Mouse (Mus musculus) layer of hippocampus, adult 18-20 months (tissue): ENCODE measurements around the gene Wdr83os. TPM values are rescaled to one million over a fixed set of nuclear protein-coding genes. Genes with fewer than 3 reads are reported as not detected.
A peak's percentile ranks its signal among the peaks of the same experiment; 100 is the strongest.
"Not testable (repeated sequence)": the region's sequence is repeated elsewhere in the genome, so short reads cannot be mapped to it uniquely, and the experiment has no call there.

ENCODE experiments used
- DNase-seq, 2 experiments: peaks; one replicate each; pipeline ENCODE4 v3.0.0; 2022; ENCODE audit warnings: low spot score in 2 of 2
- total RNA-seq, 2 experiments: library from RNA; stranded (reverse); gene quantifications; 2 replicates each; pipeline ENCODE4 v1.2.3; 2021

Wdr83os gene
- total RNA-seq, 2 experiments from 2014 or later, result 60.9 to 65.6 TPM

DNA sequence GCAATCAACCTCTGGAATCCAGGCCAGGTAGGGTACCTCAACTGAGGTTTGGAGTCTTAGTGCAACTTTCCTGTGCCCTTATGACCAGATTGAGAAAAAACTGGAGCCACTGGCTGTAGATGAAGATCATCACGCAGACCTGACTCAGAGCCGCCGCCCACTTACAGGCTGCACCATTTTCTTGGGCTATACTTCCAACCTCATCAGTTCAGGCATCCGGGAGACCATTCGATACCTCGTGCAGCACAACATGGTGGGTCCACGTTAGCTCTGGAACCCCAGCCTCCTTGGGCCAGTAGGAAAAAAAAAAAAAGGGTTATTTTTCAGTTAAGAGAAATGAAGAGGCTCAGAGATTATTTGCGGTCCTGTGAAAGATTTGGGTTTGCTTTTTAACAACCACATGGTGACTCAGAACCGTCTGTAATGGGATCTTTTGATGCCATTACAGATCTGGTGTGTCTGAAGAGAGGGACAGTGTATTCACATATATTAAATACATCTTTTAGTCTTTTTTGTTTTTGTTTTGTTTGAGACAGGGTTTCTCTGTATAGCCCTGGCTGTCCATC lies 8.1 kb upstream of the Wdr83os start:
- no peak for DNase-seq

DNA sequence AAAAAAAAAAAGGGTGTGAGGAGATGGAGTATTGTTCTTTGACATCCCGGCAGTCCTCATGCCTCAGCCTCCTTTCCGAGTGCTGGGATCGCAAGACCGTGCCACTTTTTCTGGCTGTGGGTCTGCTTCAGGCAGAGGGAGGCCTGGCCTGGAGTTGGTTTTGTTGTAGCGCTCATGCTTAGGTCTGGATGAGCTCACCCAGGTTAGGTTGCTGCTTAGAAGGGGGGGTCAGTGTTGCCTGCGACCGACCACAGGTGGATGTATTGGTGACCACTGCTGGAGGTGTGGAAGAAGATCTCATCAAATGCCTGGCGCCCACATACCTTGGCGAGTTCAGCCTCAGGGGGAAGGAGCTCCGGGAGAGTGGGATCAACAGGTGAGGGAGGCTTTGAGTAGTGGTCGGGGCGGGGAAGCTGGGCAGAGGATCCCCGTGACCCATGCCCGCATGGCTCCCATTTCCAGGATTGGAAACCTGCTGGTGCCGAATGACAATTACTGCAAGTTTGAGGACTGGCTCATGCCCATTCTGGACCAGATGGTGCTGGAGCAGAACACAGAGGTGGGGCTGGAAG lies 7.4 kb upstream of the Wdr83os start:
- no peak for DNase-seq

DNA sequence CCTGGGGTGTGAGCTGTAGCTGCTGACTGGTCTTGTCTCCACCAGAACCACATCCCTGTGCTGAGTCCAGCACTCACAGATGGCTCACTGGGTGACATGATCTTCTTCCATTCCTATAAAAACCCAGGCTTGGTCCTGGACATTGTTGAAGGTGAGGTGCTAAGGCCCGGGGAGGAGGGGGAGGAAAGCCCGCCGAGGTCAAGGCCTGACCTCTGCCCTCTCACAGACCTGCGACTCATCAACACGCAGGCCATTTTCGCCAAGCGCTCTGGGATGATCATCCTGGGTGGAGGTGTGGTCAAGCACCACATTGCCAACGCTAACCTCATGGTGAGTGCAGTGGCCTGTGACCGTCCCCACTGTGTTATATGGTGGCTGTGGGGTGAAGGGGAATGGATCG lies 6.4 kb upstream of the Wdr83os start:
- DNase-seq, result no peak

DNA sequence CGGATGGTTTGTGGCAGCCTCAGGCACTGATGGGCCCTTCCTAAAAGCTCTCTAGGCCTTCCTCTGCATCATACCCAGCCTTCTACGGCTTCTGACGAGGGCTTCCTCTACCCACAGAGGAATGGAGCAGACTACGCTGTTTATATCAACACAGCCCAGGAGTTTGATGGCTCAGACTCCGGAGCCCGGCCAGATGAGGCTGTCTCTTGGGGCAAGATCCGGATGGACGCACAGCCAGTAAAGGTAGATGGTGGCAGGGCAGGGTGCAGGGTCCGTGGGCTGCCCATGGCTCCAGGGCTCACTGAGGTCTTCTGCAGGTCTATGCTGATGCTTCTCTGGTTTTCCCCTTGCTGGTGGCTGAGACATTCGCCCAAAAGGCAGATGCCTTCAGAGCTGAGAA lies 5.9 kb upstream of the Wdr83os start:
- no peak for DNase-seq

DNA sequence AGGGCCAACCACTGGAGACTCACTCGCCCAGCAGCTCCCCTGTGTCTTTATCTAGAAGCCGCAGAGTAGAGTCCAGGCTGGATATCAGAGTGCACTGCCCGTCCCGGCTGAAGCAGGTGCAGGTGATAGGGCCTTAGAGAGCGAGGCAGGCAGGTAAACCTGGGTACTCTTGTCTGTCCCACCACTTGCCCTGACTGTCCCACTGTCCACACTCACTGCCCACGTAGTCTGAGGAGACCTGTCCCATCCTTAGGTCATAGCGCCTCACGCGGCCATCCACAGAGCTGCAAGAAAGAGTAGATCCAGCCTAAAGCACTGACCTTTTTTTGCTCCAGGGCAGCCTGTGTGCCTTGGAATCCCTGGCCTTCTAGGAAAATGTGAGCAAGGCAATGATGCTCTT lies 4.5 kb upstream of the Wdr83os start:
- DNase-seq, result no peak

- DNase-seq, result peak; percentile 75 to 91
Observed at GRCm38 (mm10) chr8:85076993-85077392, 3.5 kb upstream of the Wdr83os start.

DNA sequence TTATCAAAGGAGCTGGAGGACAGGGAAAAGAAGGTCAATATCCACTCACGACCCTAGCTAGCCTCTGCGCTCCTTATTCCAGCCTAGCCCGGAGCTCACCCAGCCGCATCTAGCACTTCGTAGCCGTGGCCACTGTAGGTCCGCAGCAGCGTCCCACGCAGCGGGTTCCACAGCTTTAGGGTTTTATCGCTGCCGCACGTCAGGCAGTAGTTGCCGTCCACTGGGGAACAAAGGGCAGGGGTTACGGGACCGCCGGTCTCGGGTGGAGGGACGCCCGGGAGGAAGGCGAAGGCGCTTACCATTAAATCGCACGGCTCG lies 367 bp upstream of the Wdr83os start:
- no peak for DNase-seq

- no peak for DNase-seq
Observed at GRCm38 (mm10) chr8:85081216-85081555, 646 bp downstream of the Wdr83os start, which contains the start of gene Wdr83. Gene Wdr83, minus strand, starts transcription at chr8:85081306.

- DNase-seq, result not testable (repeated sequence)
Observed at GRCm38 (mm10) chr8:85082169-85082568, 1.6 kb downstream of the Wdr83os start.

- DNase-seq, result peak; percentile 84 to 92
Observed at GRCm38 (mm10) chr8:85083108-85083813, 2.7 kb downstream of the Wdr83os start, which contains the start of gene Man2b1. Gene Man2b1, plus strand, starts transcription at chr8:85083270.

GRCm38 (mm10) chr8:85084633-85085032 lies 4.1 kb downstream of the Wdr83os start:
- DNase-seq, result no peak

- DNase-seq, result no peak
Observed at GRCm38 (mm10) chr8:85086238-85086637, 5.7 kb downstream of the Wdr83os start.

DNA sequence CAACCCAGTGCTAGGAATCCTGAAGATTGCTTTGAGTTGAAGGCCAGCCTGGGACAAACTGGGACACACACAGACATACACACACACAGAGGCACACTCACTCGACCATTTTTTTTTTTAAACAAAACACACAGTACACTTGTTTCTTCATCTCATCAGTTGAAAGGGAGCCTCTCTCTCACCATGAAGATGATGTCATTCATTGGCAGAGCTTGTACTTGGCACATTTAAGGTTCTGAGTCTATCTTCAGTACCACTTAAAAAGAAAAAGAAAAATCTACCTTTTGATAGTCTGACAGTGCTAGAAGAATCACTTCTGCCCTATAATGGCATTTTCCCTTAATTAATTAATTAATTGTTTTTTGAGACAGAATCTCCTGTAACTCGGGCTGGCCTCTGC lies 8.2 kb downstream of the Wdr83os start:
- DNase-seq, result no peak

GRCm38 (mm10) chr8:85090856-85091255 lies 10.3 kb downstream of the Wdr83os start:
- no peak for DNase-seq

GRCm38 (mm10) chr8:85091526-85092090 lies 11.1 kb downstream of the Wdr83os start:
- no peak for DNase-seq

GRCm38 (mm10) chr8:85095051-85095450 lies 14.5 kb downstream of the Wdr83os start:
- DNase-seq, result no peak

- no peak for DNase-seq
Observed at GRCm38 (mm10) chr8:85095566-85095965, 15.0 kb downstream of the Wdr83os start.

GRCm38 (mm10) chr8:85096196-85096595 lies 15.7 kb downstream of the Wdr83os start:
- no peak for DNase-seq

DNA sequence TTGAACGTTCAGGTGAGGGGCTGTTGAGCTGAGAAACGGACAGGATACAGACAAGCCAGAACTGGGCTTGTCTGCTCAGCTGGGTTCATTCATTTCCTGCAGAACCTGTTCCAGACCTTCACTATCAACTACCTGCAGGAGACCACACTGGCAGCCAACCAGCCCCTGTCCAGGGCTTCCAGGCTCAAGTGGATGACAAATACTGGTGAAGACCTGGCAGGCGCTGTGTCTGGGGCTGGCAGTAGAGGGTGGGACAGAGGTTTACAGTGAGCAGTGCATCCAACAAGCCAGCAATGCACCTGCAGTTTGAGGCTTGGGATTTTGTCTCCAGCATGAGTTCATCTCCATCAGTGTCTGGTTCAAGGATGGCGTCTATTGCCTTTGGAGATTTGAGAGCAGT lies 16.3 kb downstream of the Wdr83os start:
- DNase-seq, result no peak

GRCm38 (mm10) chr8:85100076-85100665 lies 19.6 kb downstream of the Wdr83os start:
- DNase-seq, result no peak

- no peak for DNase-seq
Observed at GRCm38 (mm10) chr8:85113241-85113640, 32.7 kb downstream of the Wdr83os start.

- no peak for DNase-seq
Observed at GRCm38 (mm10) chr8:85115501-85115900, 35.0 kb downstream of the Wdr83os start.
